Mouse (Mus musculus): ENCODE data around the gene Atad5.

DNA sequence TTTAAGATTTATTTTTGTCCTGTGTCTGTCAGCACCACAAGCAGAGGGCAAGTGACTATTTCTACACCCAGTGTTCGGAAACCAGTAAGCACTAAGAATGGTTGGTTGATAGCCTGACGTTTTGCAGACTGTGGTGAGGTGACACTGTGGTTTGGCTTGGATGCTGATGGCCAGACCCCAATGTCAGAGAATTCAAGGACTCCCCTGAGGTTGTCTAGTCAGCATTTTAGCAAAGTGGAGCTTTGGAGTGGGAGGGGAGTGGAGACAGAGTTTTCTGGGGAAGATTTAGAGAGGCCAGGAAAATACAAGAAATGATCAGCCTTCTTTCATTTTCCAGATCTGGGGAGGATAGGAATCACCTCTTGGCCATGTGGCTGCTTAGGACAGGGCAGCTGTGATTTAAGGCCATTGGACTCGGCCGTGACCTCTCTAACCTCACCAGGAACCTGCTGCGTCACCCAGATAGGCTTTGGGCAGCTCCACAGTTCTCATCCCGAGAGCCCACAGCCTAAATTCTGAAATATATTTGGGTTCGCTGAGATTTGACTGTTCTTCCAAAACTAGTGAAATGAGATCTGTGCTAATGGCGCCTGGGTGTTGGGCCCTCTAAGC is 60.3 kb downstream of the Atad5 start:
- TF ChIP-seq EP300 (IDR thresholded peaks at IDR 0.05) (no peak), CTCF (IDR thresholded peaks at IDR 0.05) (no peak)

Data from lung, postnatal 0 days (tissue).